Mouse (Mus musculus) testis, adult 2 months (tissue): Measurements from ENCODE around the gene Trpm4.

Experiments
- CTCF ChIP-seq: fragments of 200-500 bp; IDR thresholded peaks from 2 replicates; pipeline ENCODE4 v1.5.1; 2012; ENCODE audit warnings: low read depth, mild to moderate bottlenecking, inconsistent platforms, low read length, moderate library complexity; ENCODE audit not compliant: control insufficient read depth, insufficient read depth, insufficient replicate concordance
- POLR2A ChIP-seq: fragments of 200-500 bp; IDR thresholded peaks from 2 replicates; pipeline ENCODE4 v1.6.1; 2012; ENCODE audit warnings: low read depth, mild to moderate bottlenecking, inconsistent platforms, low read length, moderate library complexity; ENCODE audit not compliant: control insufficient read depth

- TF ChIP-seq POLR2A (no peak), CTCF (no peak)
Measured at GRCm38 (mm10) chr7:45328841-45329475, 4.6 kb downstream of the Trpm4 start.
